Mouse (Mus musculus) stomach, embryonic 14.5 days (tissue): ENCODE measurements around the gene Sephs1. TPM values are rescaled to one million over a fixed set of nuclear protein-coding genes. Genes with fewer than 3 reads are reported as not detected.

Experiments used
- ATAC-seq: fragments of 200-750 bp; cut with Nextera tagmentation; 2 replicates; pipeline ENCODE4 v1.8.0; 2017; ENCODE audit warnings: low read depth, moderate TSS enrichment; ENCODE audit not compliant: insufficient number of reproducible peaks, insufficient read depth, low FRiP score
- H3K27ac ChIP-seq: fragments of 300-500 bp; sonication (generic); 2 replicates; pipeline ENCODE4 v1.5.1; 2014; ENCODE audit warnings: mild to moderate bottlenecking, low read length, moderate library complexity, mixed read lengths
- H3K27me3 ChIP-seq: fragments of 300-500 bp; sonication (generic); 2 replicates; pipeline ENCODE4 v1.6.1; 2014; ENCODE audit warnings: low read length, control low read depth, mixed read lengths; ENCODE audit not compliant: control insufficient read depth, insufficient read depth
- H3K36me3 ChIP-seq: fragments of 300-500 bp; sonication (generic); 2 replicates; pipeline ENCODE4 v1.6.1; 2014; ENCODE audit warnings: mild to moderate bottlenecking, control low read depth, low read length, moderate library complexity, mixed read lengths; ENCODE audit not compliant: control insufficient read depth, insufficient read depth
- H3K4me1 ChIP-seq: fragments of 300-500 bp; sonication (generic); 2 replicates; pipeline ENCODE4 v1.6.1; 2014; ENCODE audit warnings: low read length, control low read depth, mixed read lengths; ENCODE audit not compliant: control insufficient read depth, insufficient read depth
- H3K4me2 ChIP-seq: fragments of 300-500 bp; sonication (generic); replicated peaks from 2 replicates; pipeline ENCODE4 v1.6.1; 2014; ENCODE audit warnings: low read depth, low read length, control low read depth
- H3K4me3 ChIP-seq: fragments of 300-500 bp; sonication (generic); 2 replicates; pipeline ENCODE4 v1.5.1; 2014; ENCODE audit warnings: low read depth, low read length, control low read depth
- H3K9ac ChIP-seq: fragments of 300-500 bp; sonication (generic); replicated peaks from 2 replicates; pipeline ENCODE4 v1.6.1; 2014; ENCODE audit warnings: low read depth, mild to moderate bottlenecking, control low read depth, low read length, moderate library complexity, mixed read lengths
- H3K9me3 ChIP-seq: fragments of 300-500 bp; sonication (generic); 2 replicates; pipeline ENCODE4 v1.6.1; 2016; ENCODE audit warnings: low read depth, low read length, control low read depth; ENCODE audit not compliant: control insufficient read depth
- WGBS: fragments of 180-500 bp; shearing (Covaris S2); extraction: QIAGEN DNeasy Blood & Tissue Kit; methylation state at CpG from one replicate; pipeline ENCODE4 v1.1.7; 2014; 5-methylcytosine and 5-hydroxymethylcytosine counted together
- polyA plus RNA-seq: library from polyadenylated mRNA; unstranded; fragments of >200 nt; fragmentation: Nextera tagmentation; extraction: Ambion mirVana; gene quantifications from 2 replicates; pipeline ENCODE4 v1.2.1, GENCODE M21; 2014

The Sephs1 gene
- polyA plus RNA-seq, 1 experiment from 2014 or later = 81.9 TPM

GRCm38 (mm10) chr2:4913949-4914348 is 32.6 kb downstream of the Sephs1 start:
- H3K4me3 ChIP-seq = no peak overlapping the region
- no peaks in the 10 kb centered on the region for H3K27me3 ChIP-seq
- WGBS = 82% methylated on average over 7 of the region's 7 CpGs
- H3K4me1 ChIP-seq = no peaks in the 10 kb centered on the region
- no peaks in the 10 kb centered on the region for H3K36me3 ChIP-seq
- no peak overlapping the region for H3K9ac ChIP-seq
- ATAC-seq = no peak
- no peak overlapping the region for H3K4me2 ChIP-seq
- no peak overlapping the region for H3K27ac ChIP-seq
- no peaks in the 10 kb centered on the region for H3K9me3 ChIP-seq

- H3K36me3 ChIP-seq = no peaks in the 10 kb centered on the region
- H3K4me1 ChIP-seq = 0 out of 2 replicates have a peak, but pooled peaks cover 3% of the 10 kb centered on the region
- no peaks in the 10 kb centered on the region for H3K9me3 ChIP-seq
- WGBS = 67% methylated on average over 6 of the region's 6 CpGs
- no peak overlapping the region for H3K4me2 ChIP-seq
- H3K27me3 ChIP-seq = no peaks in the 10 kb centered on the region
- no peak overlapping the region for H3K27ac ChIP-seq
- H3K4me3 ChIP-seq = no peak overlapping the region
- no peak for ATAC-seq
- no peak overlapping the region for H3K9ac ChIP-seq
Observed at GRCm38 (mm10) chr2:4916037-4916436, 34.7 kb downstream of the Sephs1 start.

- H3K4me2 ChIP-seq = peak overlapping the region; percentile 29
- no peaks in the 10 kb centered on the region for H3K9me3 ChIP-seq
- ATAC-seq = no peak
- H3K4me1 ChIP-seq = 0 out of 2 replicates have a peak, but pooled peaks cover 3% of the 10 kb centered on the region
- no peaks in the 10 kb centered on the region for H3K27me3 ChIP-seq
- no peaks in the 10 kb centered on the region for H3K36me3 ChIP-seq
- H3K27ac ChIP-seq = no peak overlapping the region
- 19% methylated on average over 8 of the region's 8 CpGs for WGBS
- no peak overlapping the region for H3K4me3 ChIP-seq
- H3K9ac ChIP-seq = no peak overlapping the region
Observed at GRCm38 (mm10) chr2:4917326-4918021, 36.1 kb downstream of the Sephs1 start.

GRCm38 (mm10) chr2:4918860-4919739 is 37.7 kb downstream of the Sephs1 start, which contains the start of gene Phyh:
TSS of gene Phyh (plus strand) at chr2:4919019.
- Histone ChIP-seq H3K27ac (peak within 1 kb of the TSS; percentile 74), H3K27me3 (no peaks in the 10 kb centered on the region), H3K4me3 (peak within 1 kb of the TSS; percentile 59), H3K4me1 (0 out of 2 replicates have a peak, but pooled peaks cover 3% of the 10 kb centered on the region), H3K9me3 (no peaks in the 10 kb centered on the region), H3K4me2 (peak within 1 kb of the TSS; percentile 86), H3K9ac (peak within 1 kb of the TSS; percentile 72), H3K36me3 (no peaks in the 10 kb centered on the region)
- ATAC-seq = peak; percentile 92
- 8% methylated on average over 35 of the region's 35 CpGs for WGBS

- H3K4me2 ChIP-seq = no peak overlapping the region
- no peak overlapping the region for H3K27ac ChIP-seq
- 75% methylated on average over 5 of the region's 5 CpGs for WGBS
Observed at GRCm38 (mm10) chr2:4921019-4921418, 39.7 kb downstream of the Sephs1 start.

GRCm38 (mm10) chr2:4922476-4923164 is 41.3 kb downstream of the Sephs1 start:
- 47% methylated on average over 7 of the region's 7 CpGs for WGBS
- Histone ChIP-seq H3K9me3 (no peaks in the 10 kb centered on the region), H3K4me1 (0 out of 2 replicates have a peak, but pooled peaks cover 3% of the 10 kb centered on the region), H3K36me3 (no peaks in the 10 kb centered on the region), H3K4me3 (no peak overlapping the region), H3K27me3 (no peaks in the 10 kb centered on the region), H3K4me2 (no peak overlapping the region), H3K27ac (no peak overlapping the region), H3K9ac (no peak overlapping the region)
- ATAC-seq = peak; percentile 62

More at GRCm38 (mm10) chr2:4921019-4921418, 39.7 kb downstream of the Sephs1 start:
- Histone ChIP-seq H3K36me3 (no peaks in the 10 kb centered on the region), H3K9me3 (no peaks in the 10 kb centered on the region), H3K4me3 (no peak overlapping the region), H3K9ac (no peak overlapping the region), H3K4me1 (0 out of 2 replicates have a peak, but pooled peaks cover 3% of the 10 kb centered on the region), H3K27me3 (no peaks in the 10 kb centered on the region)
- ATAC-seq = no peak

- H3K36me3 ChIP-seq = peaks cover 6% of the 10 kb centered on the region; the same call in 1 of the 2 replicates
- H3K4me3 ChIP-seq = no peak overlapping the region
- H3K9ac ChIP-seq = no peak overlapping the region
- no peak for ATAC-seq
- no peaks in the 10 kb centered on the region for H3K27me3 ChIP-seq
- H3K4me2 ChIP-seq = no peak overlapping the region
- no peaks in the 10 kb centered on the region for H3K4me1 ChIP-seq
- 83% methylated on average over 3 of the region's 3 CpGs for WGBS
- no peaks in the 10 kb centered on the region for H3K9me3 ChIP-seq
- H3K27ac ChIP-seq = no peak overlapping the region
Observed at GRCm38 (mm10) chr2:4927391-4927790, 46.0 kb downstream of the Sephs1 start.

GRCm38 (mm10) chr2:4929230-4929629 is 47.9 kb downstream of the Sephs1 start:
- Histone ChIP-seq H3K27me3 (no peaks in the 10 kb centered on the region), H3K4me3 (no peak overlapping the region), H3K27ac (no peak overlapping the region), H3K4me1 (no peaks in the 10 kb centered on the region), H3K9me3 (no peaks in the 10 kb centered on the region), H3K36me3 (peaks cover 6% of the 10 kb centered on the region; the same call in 1 of the 2 replicates), H3K4me2 (no peak overlapping the region), H3K9ac (no peak overlapping the region)
- ATAC-seq = no peak
- 86% methylated on average over 2 of the region's 2 CpGs for WGBS
